Mouse (Mus musculus): ENCODE data around the gene Atp6v0a1. TPM values are rescaled to one million over a fixed set of nuclear protein-coding genes. Genes with fewer than 3 reads are reported as not detected.

Atp6v0a1 gene
- polyA plus RNA-seq, 1 experiment: 294 TPM

GRCm38 (mm10) chr11:101030136-101030807 lies 21.0 kb downstream of the Atp6v0a1 start:
- Histone ChIP-seq H3K27ac (ENCODE audit: insufficient read depth, low read length) (no peak overlapping the region), H3K4me3 (replicated peaks; ENCODE audit: insufficient read depth, low read depth, low read length) (no peak overlapping the region), H3K4me1 (ENCODE audit: control insufficient read depth, insufficient read depth, low read length) (peaks cover 2% of the 10 kb centered on the region; the same call in 1 of the 2 replicates), H3K27me3 (ENCODE audit: control insufficient read depth, insufficient read depth, low read length) (no peaks in the 10 kb centered on the region)
- WGBS: 77% methylated on average over 10 of the region's 10 CpGs
- no peak for DNase-seq
- TF ChIP-seq CTCF (IDR thresholded peaks at IDR 0.05; ENCODE audit: borderline replicate concordance, insufficient read depth, low read depth, low read length): no peak
- no peak for TF ChIP-seq POLR2A (IDR thresholded peaks at IDR 0.05; ENCODE audit: borderline replicate concordance, insufficient read depth, low read length)

GRCm38 (mm10) chr11:101030808-101031156 lies 21.5 kb downstream of the Atp6v0a1 start:
- Histone ChIP-seq H3K4me1 (ENCODE audit: control insufficient read depth, insufficient read depth, low read length) (peaks cover 2% of the 10 kb centered on the region; the same call in 1 of the 2 replicates), H3K4me3 (replicated peaks; ENCODE audit: insufficient read depth, low read depth, low read length) (no peak overlapping the region), H3K27me3 (ENCODE audit: control insufficient read depth, insufficient read depth, low read length) (no peaks in the 10 kb centered on the region), H3K27ac (ENCODE audit: insufficient read depth, low read length) (no peak overlapping the region)
- WGBS: 92% methylated on average over 4 of the region's 4 CpGs
- TF ChIP-seq POLR2A (IDR thresholded peaks at IDR 0.05; ENCODE audit: borderline replicate concordance, insufficient read depth, low read length) (no peak), CTCF (IDR thresholded peaks at IDR 0.05; ENCODE audit: borderline replicate concordance, insufficient read depth, low read depth, low read length) (no peak)
- no peak for DNase-seq

- no peak for TF ChIP-seq POLR2A (IDR thresholded peaks at IDR 0.05; ENCODE audit: borderline replicate concordance, insufficient read depth, low read length)
- no peak for TF ChIP-seq CTCF (IDR thresholded peaks at IDR 0.05; ENCODE audit: borderline replicate concordance, insufficient read depth, low read depth, low read length)
- WGBS: 88% methylated on average over 1 of the region's 1 CpGs
- peaks cover 2% of the 10 kb centered on the region; the same call in 1 of the 2 replicates for H3K4me1 ChIP-seq (ENCODE audit: control insufficient read depth, insufficient read depth, low read length)
- DNase-seq: no peak
- H3K4me3 ChIP-seq (replicated peaks; ENCODE audit: insufficient read depth, low read depth, low read length): no peak overlapping the region
- no peaks in the 10 kb centered on the region for H3K27me3 ChIP-seq (ENCODE audit: control insufficient read depth, insufficient read depth, low read length)
- H3K27ac ChIP-seq (ENCODE audit: insufficient read depth, low read length): no peak overlapping the region
These were observed 22.2 kb downstream of the Atp6v0a1 start for GRCm38 (mm10) chr11:101031470-101031869.

GRCm38 (mm10) chr11:101033856-101034500 lies 24.7 kb downstream of the Atp6v0a1 start:
- TF ChIP-seq POLR2A (IDR thresholded peaks at IDR 0.05; ENCODE audit: borderline replicate concordance, insufficient read depth, low read length) (no peak), CTCF (IDR thresholded peaks at IDR 0.05; ENCODE audit: borderline replicate concordance, insufficient read depth, low read depth, low read length) (no peak)
- 87% methylated on average over 17 of the region's 17 CpGs for WGBS
- no peak for DNase-seq
- Histone ChIP-seq H3K4me3 (replicated peaks; ENCODE audit: insufficient read depth, low read depth, low read length) (no peak overlapping the region), H3K4me1 (ENCODE audit: control insufficient read depth, insufficient read depth, low read length) (peaks cover 2% of the 10 kb centered on the region; the same call in 1 of the 2 replicates), H3K27me3 (ENCODE audit: control insufficient read depth, insufficient read depth, low read length) (no peaks in the 10 kb centered on the region), H3K27ac (ENCODE audit: insufficient read depth, low read length) (no peak overlapping the region)

- Histone ChIP-seq H3K4me3 (replicated peaks; ENCODE audit: insufficient read depth, low read depth, low read length) (no peak overlapping the region), H3K4me1 (ENCODE audit: control insufficient read depth, insufficient read depth, low read length) (no peaks in the 10 kb centered on the region), H3K27ac (ENCODE audit: insufficient read depth, low read length) (no peak overlapping the region), H3K27me3 (ENCODE audit: control insufficient read depth, insufficient read depth, low read length) (no peaks in the 10 kb centered on the region)
- TF ChIP-seq CTCF (IDR thresholded peaks at IDR 0.05; ENCODE audit: borderline replicate concordance, insufficient read depth, low read depth, low read length) (no peak), POLR2A (IDR thresholded peaks at IDR 0.05; ENCODE audit: borderline replicate concordance, insufficient read depth, low read length) (no peak)
- no peak for DNase-seq
- WGBS: 88% methylated on average over 8 of the region's 8 CpGs
These were observed 25.5 kb downstream of the Atp6v0a1 start for GRCm38 (mm10) chr11:101034614-101035327.

- DNase-seq: no peak
- Histone ChIP-seq H3K27ac (ENCODE audit: insufficient read depth, low read length) (no peak overlapping the region), H3K27me3 (ENCODE audit: control insufficient read depth, insufficient read depth, low read length) (no peaks in the 10 kb centered on the region), H3K4me1 (ENCODE audit: control insufficient read depth, insufficient read depth, low read length) (no peaks in the 10 kb centered on the region), H3K4me3 (replicated peaks; ENCODE audit: insufficient read depth, low read depth, low read length) (no peak overlapping the region)
- WGBS: 82% methylated on average over 4 of the region's 4 CpGs
- no peak for TF ChIP-seq POLR2A (IDR thresholded peaks at IDR 0.05; ENCODE audit: borderline replicate concordance, insufficient read depth, low read length)
- no peak for TF ChIP-seq CTCF (IDR thresholded peaks at IDR 0.05; ENCODE audit: borderline replicate concordance, insufficient read depth, low read depth, low read length)
These were observed 26.1 kb downstream of the Atp6v0a1 start for GRCm38 (mm10) chr11:101035328-101035695.

- no peak overlapping the region for H3K27ac ChIP-seq (ENCODE audit: insufficient read depth, low read length)
- 49% methylated on average over 10 of the region's 10 CpGs for WGBS
- TF ChIP-seq CTCF (IDR thresholded peaks at IDR 0.05; ENCODE audit: borderline replicate concordance, insufficient read depth, low read depth, low read length): no peak
- TF ChIP-seq POLR2A (IDR thresholded peaks at IDR 0.05; ENCODE audit: borderline replicate concordance, insufficient read depth, low read length): no peak
- no peak for DNase-seq
- no peaks in the 10 kb centered on the region for H3K27me3 ChIP-seq (ENCODE audit: control insufficient read depth, insufficient read depth, low read length)
- no peaks in the 10 kb centered on the region for H3K4me1 ChIP-seq (ENCODE audit: control insufficient read depth, insufficient read depth, low read length)
- H3K4me3 ChIP-seq (replicated peaks; ENCODE audit: insufficient read depth, low read depth, low read length): no peak overlapping the region
These were observed 28.5 kb downstream of the Atp6v0a1 start for GRCm38 (mm10) chr11:101037795-101038194.
